Mouse (Mus musculus) small intestine, adult 10 weeks (tissue): ENCODE results near the gene Tmprss5. TPM values are rescaled to one million over a fixed set of nuclear protein-coding genes. Genes with fewer than 3 reads are reported as not detected.

Experiments
- polyA plus RNA-seq: library from polyadenylated mRNA; stranded (reverse); fragments of 350-450 nt; fragmentation: Illumina TruSeq; extraction: RNeasy Lipid Tissue Mini Kit (QIAGEN cat#74804); gene quantifications from one replicate; pipeline ENCODE4 v1.2.3, GENCODE M21; 2014; ENCODE audit warnings: low replicate concordance

The Tmprss5 gene
- not detected for polyA plus RNA-seq

GRCm38 (mm10) chr9:49081107-49081506 is at the start of gene Tmprss5:
Gene Tmprss5 (plus strand): TSS chr9:49081260.

GRCm38 (mm10) chr9:49055333-49056205 is 25.5 kb upstream of the Tmprss5 start, which contains the start of gene Zw10:
Gene Zw10 (plus strand): TSS chr9:49055613.

Other genes starting within 250 kb of the Tmprss5 start
- 0.52 TPM for gene Zbtb16, start 245.0 kb upstream of the Tmprss5 start, polyA plus RNA-seq
- gene Htr3a, start 170.2 kb upstream of the Tmprss5 start, polyA plus RNA-seq: 2.6 TPM
- 0.63 TPM for gene Htr3b, start 116.3 kb upstream of the Tmprss5 start, polyA plus RNA-seq
- 7.4 TPM for gene Usp28, start 95.9 kb upstream of the Tmprss5 start, polyA plus RNA-seq
- gene Zw10, start 25.6 kb upstream of the Tmprss5 start, polyA plus RNA-seq: 21.5 TPM
- not detected for gene Gm4894, start 169.3 kb downstream of the Tmprss5 start, polyA plus RNA-seq